Mouse (Mus musculus): ENCODE data around the gene Depdc1b. TPM values are rescaled to one million over a fixed set of nuclear protein-coding genes. Genes with fewer than 3 reads are reported as not detected.

Depdc1b gene
- polyA plus RNA-seq, 1 experiment = 1.7 TPM

- Histone ChIP-seq H3K4me1 (ENCODE audit: control insufficient read depth, insufficient read depth, insufficient read length) (peaks cover 1% of the 10 kb centered on the region; the same call in 1 of the 2 replicates), H3K36me3 (ENCODE audit: control insufficient read depth, insufficient read depth, low read length) (no peaks in the 10 kb centered on the region), H3K27me3 (ENCODE audit: control insufficient read depth, insufficient read depth, low read length) (no peaks in the 10 kb centered on the region), H3K4me3 (ENCODE audit: extremely low read depth, insufficient read depth, insufficient read length) (no peak overlapping the region), H3K27ac (ENCODE audit: insufficient read depth, low read length) (no peak overlapping the region)
- DNase-seq (ENCODE audit: low read depth in 1 of 2, low spot score in 2 of 2) = no peak
- TF ChIP-seq CTCF (IDR thresholded peaks at IDR 0.05; ENCODE audit: extremely low read depth, insufficient read depth, insufficient read length, insufficient replicate concordance) (no peak), POLR2A (IDR thresholded peaks at IDR 0.05; ENCODE audit: low read depth, low read length) (no peak)
- WGBS = 89% methylated on average over 6 of the region's 6 CpGs
Measured at GRCm38 (mm10) chr13:108428809-108429208, 112.7 kb downstream of the Depdc1b start.

GRCm38 (mm10) chr13:108429623-108430022 is 113.5 kb downstream of the Depdc1b start:
- DNase-seq (ENCODE audit: low read depth in 1 of 2, low spot score in 2 of 2) = no peak
- H3K36me3 ChIP-seq (ENCODE audit: control insufficient read depth, insufficient read depth, low read length) = no peaks in the 10 kb centered on the region
- no peak overlapping the region for H3K27ac ChIP-seq (ENCODE audit: insufficient read depth, low read length)
- H3K4me1 ChIP-seq (ENCODE audit: control insufficient read depth, insufficient read depth, insufficient read length) = peaks cover 1% of the 10 kb centered on the region; the same call in 1 of the 2 replicates
- no peak for TF ChIP-seq CTCF (IDR thresholded peaks at IDR 0.05; ENCODE audit: extremely low read depth, insufficient read depth, insufficient read length, insufficient replicate concordance)
- no peak for TF ChIP-seq POLR2A (IDR thresholded peaks at IDR 0.05; ENCODE audit: low read depth, low read length)
- no peaks in the 10 kb centered on the region for H3K27me3 ChIP-seq (ENCODE audit: control insufficient read depth, insufficient read depth, low read length)
- 91% methylated on average over 2 of the region's 2 CpGs for WGBS
- H3K4me3 ChIP-seq (ENCODE audit: extremely low read depth, insufficient read depth, insufficient read length) = no peak overlapping the region

- peaks cover 1% of the 10 kb centered on the region; the same call in 1 of the 2 replicates for H3K4me1 ChIP-seq (ENCODE audit: control insufficient read depth, insufficient read depth, insufficient read length)
- no peak overlapping the region for H3K27ac ChIP-seq (ENCODE audit: insufficient read depth, low read length)
- 96% methylated on average over 3 of the region's 3 CpGs for WGBS
- no peaks in the 10 kb centered on the region for H3K27me3 ChIP-seq (ENCODE audit: control insufficient read depth, insufficient read depth, low read length)
- no peak for DNase-seq (ENCODE audit: low read depth in 1 of 2, low spot score in 2 of 2)
- no peak overlapping the region for H3K4me3 ChIP-seq (ENCODE audit: extremely low read depth, insufficient read depth, insufficient read length)
- no peaks in the 10 kb centered on the region for H3K36me3 ChIP-seq (ENCODE audit: control insufficient read depth, insufficient read depth, low read length)
- no peak for TF ChIP-seq CTCF (IDR thresholded peaks at IDR 0.05; ENCODE audit: extremely low read depth, insufficient read depth, insufficient read length, insufficient replicate concordance)
- TF ChIP-seq POLR2A (IDR thresholded peaks at IDR 0.05; ENCODE audit: low read depth, low read length) = no peak
Measured at GRCm38 (mm10) chr13:108431776-108432175, 115.6 kb downstream of the Depdc1b start.

GRCm38 (mm10) chr13:108435687-108436086 is 119.6 kb downstream of the Depdc1b start:
- Histone ChIP-seq H3K27ac (ENCODE audit: insufficient read depth, low read length) (no peak overlapping the region), H3K36me3 (ENCODE audit: control insufficient read depth, insufficient read depth, low read length) (no peaks in the 10 kb centered on the region), H3K4me1 (ENCODE audit: control insufficient read depth, insufficient read depth, insufficient read length) (no peaks in the 10 kb centered on the region), H3K4me3 (ENCODE audit: extremely low read depth, insufficient read depth, insufficient read length) (no peak overlapping the region), H3K27me3 (ENCODE audit: control insufficient read depth, insufficient read depth, low read length) (no peaks in the 10 kb centered on the region)
- no peak for TF ChIP-seq CTCF (IDR thresholded peaks at IDR 0.05; ENCODE audit: extremely low read depth, insufficient read depth, insufficient read length, insufficient replicate concordance)
- TF ChIP-seq POLR2A (IDR thresholded peaks at IDR 0.05; ENCODE audit: low read depth, low read length) = no peak
- DNase-seq (ENCODE audit: low read depth in 1 of 2, low spot score in 2 of 2) = no peak

- WGBS = 89% methylated on average over 2 of the region's 2 CpGs
- DNase-seq (ENCODE audit: low read depth in 1 of 2, low spot score in 2 of 2) = no peak
- H3K27me3 ChIP-seq (ENCODE audit: control insufficient read depth, insufficient read depth, low read length) = no peaks in the 10 kb centered on the region
- H3K4me1 ChIP-seq (ENCODE audit: control insufficient read depth, insufficient read depth, insufficient read length) = no peaks in the 10 kb centered on the region
- TF ChIP-seq POLR2A (IDR thresholded peaks at IDR 0.05; ENCODE audit: low read depth, low read length) = no peak
- no peak for TF ChIP-seq CTCF (IDR thresholded peaks at IDR 0.05; ENCODE audit: extremely low read depth, insufficient read depth, insufficient read length, insufficient replicate concordance)
- H3K27ac ChIP-seq (ENCODE audit: insufficient read depth, low read length) = no peak overlapping the region
- no peak overlapping the region for H3K4me3 ChIP-seq (ENCODE audit: extremely low read depth, insufficient read depth, insufficient read length)
- H3K36me3 ChIP-seq (ENCODE audit: control insufficient read depth, insufficient read depth, low read length) = no peaks in the 10 kb centered on the region
Measured at GRCm38 (mm10) chr13:108437424-108437823, 121.3 kb downstream of the Depdc1b start.

- no peaks in the 10 kb centered on the region for H3K4me1 ChIP-seq (ENCODE audit: control insufficient read depth, insufficient read depth, insufficient read length)
- WGBS = 88% methylated on average over 1 of the region's 1 CpGs
- no peak for DNase-seq (ENCODE audit: low read depth in 1 of 2, low spot score in 2 of 2)
- H3K4me3 ChIP-seq (ENCODE audit: extremely low read depth, insufficient read depth, insufficient read length) = no peak overlapping the region
- TF ChIP-seq CTCF (IDR thresholded peaks at IDR 0.05; ENCODE audit: extremely low read depth, insufficient read depth, insufficient read length, insufficient replicate concordance) = no peak
- no peak for TF ChIP-seq POLR2A (IDR thresholded peaks at IDR 0.05; ENCODE audit: low read depth, low read length)
- H3K27me3 ChIP-seq (ENCODE audit: control insufficient read depth, insufficient read depth, low read length) = no peaks in the 10 kb centered on the region
- no peaks in the 10 kb centered on the region for H3K36me3 ChIP-seq (ENCODE audit: control insufficient read depth, insufficient read depth, low read length)
- H3K27ac ChIP-seq (ENCODE audit: insufficient read depth, low read length) = no peak overlapping the region
Measured at GRCm38 (mm10) chr13:108439012-108439411, 122.9 kb downstream of the Depdc1b start.

- H3K27ac ChIP-seq (ENCODE audit: insufficient read depth, low read length) = no peak overlapping the region
- H3K4me3 ChIP-seq (ENCODE audit: extremely low read depth, insufficient read depth, insufficient read length) = no peak overlapping the region
- no peak for DNase-seq (ENCODE audit: low read depth in 1 of 2, low spot score in 2 of 2)
- WGBS = 81% methylated on average over 11 of the region's 11 CpGs
- no peaks in the 10 kb centered on the region for H3K36me3 ChIP-seq (ENCODE audit: control insufficient read depth, insufficient read depth, low read length)
- TF ChIP-seq CTCF (IDR thresholded peaks at IDR 0.05; ENCODE audit: extremely low read depth, insufficient read depth, insufficient read length, insufficient replicate concordance) (no peak), POLR2A (IDR thresholded peaks at IDR 0.05; ENCODE audit: low read depth, low read length) (no peak)
- no peaks in the 10 kb centered on the region for H3K27me3 ChIP-seq (ENCODE audit: control insufficient read depth, insufficient read depth, low read length)
- H3K4me1 ChIP-seq (ENCODE audit: control insufficient read depth, insufficient read depth, insufficient read length) = no peaks in the 10 kb centered on the region
Measured at GRCm38 (mm10) chr13:108448348-108448931, 132.3 kb downstream of the Depdc1b start.

Data from spleen, adult 2 months (tissue).